Mouse (Mus musculus) erythroblast, embryonic 14.5 days (primary cell): ENCODE measurements around the gene Wipf1.

Source experiments
- GATA1 ChIP-seq: IDR thresholded peaks from 2 replicates; pipeline ENCODE4 v1.6.1; 2012; ENCODE audit warnings: low read length, inconsistent platforms, mixed read lengths
- TAL1 ChIP-seq: IDR thresholded peaks from 3 replicates; pipeline ENCODE4 v1.6.1; 2012; ENCODE audit warnings: low read length, inconsistent platforms, mixed read lengths

GRCm38 (mm10) chr2:73427293-73427692, 102.2 kb downstream of the Wipf1 start:
- TF ChIP-seq TAL1 (no peak), GATA1 (no peak)
